Mouse (Mus musculus) large intestine, adult 2 months (tissue): Measurements from ENCODE around the gene Hist1h2bg. TPM values are rescaled to one million over a fixed set of nuclear protein-coding genes. Genes with fewer than 3 reads are reported as not detected.
A peak's percentile ranks its signal among the peaks of the same experiment; 100 is the strongest.

ENCODE experiments used
- DNase-seq: peaks from one replicate; pipeline ENCODE4 v3.0.0-alpha.2; 2012; ENCODE audit warnings: low read depth, low spot score
- WGBS: fragments of 180-500 bp; shearing (Covaris S2); methylation state at CpG from one replicate; pipeline ENCODE4 v1.1.7; 2018; 5-methylcytosine and 5-hydroxymethylcytosine counted together
- polyA plus RNA-seq: library from polyadenylated mRNA; depleted of rRNA; stranded (reverse); fragments of >200 nt; gene quantifications from 2 replicates; pipeline ENCODE4 v1.2.3, GENCODE M21; 2012; rRNA removed

The Hist1h2bg gene
- polyA plus RNA-seq, 1 experiment, result 29.0 TPM

DNA sequence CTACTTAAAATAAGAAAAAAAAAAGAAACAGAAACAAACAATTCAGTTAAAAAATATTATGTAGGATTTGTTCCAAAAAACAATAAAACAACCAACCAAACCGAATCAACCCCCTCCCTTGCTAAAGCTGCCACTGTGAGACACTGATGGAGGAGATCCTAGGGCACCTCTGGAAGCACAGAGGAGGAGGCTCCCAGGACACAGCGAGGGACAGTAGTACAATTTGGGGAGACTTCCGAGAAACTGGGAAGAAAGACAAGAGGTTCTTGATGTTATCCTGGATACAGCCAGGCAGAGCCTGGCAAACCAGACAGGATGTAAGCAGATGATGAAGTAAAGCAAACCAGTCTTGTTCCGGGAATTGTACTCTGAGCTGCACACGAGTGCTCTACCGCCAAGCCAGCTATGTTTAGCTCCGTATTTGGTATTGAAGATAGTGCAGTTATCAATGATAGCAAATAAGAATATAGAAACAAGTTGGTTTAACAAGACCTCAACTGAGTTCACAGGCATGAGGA lies 32.0 kb downstream of the Hist1h2bg start:
- 68% methylated on average over 7 of the region's 7 CpGs for WGBS
- no peak for DNase-seq

- 69% methylated on average over 3 of the region's 3 CpGs for WGBS
- no peak for DNase-seq
Observed at GRCm38 (mm10) chr13:23604452-23604851, 33.3 kb downstream of the Hist1h2bg start.

DNA sequence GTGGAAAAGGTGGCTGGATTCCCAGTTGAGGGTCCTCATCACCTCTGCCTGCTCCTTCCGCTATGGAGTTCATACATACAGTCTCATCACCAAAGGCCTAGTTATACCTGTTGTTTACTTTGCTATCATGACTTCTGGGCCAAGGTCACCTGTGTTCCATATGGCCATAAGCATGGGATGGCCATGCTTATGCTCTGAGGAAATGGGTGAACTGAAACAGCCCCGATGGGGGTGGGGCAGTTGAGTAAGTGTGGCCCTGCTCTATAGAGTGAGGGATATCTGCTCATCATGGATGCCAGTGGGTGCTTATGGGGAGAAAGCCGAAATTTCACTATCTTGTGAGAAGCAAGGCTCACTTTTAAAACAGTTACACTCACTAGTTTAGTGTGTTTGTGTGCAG lies 33.9 kb downstream of the Hist1h2bg start:
- DNase-seq, result no peak
- WGBS, result 93% methylated on average over 3 of the region's 3 CpGs

- 72% methylated on average over 4 of the region's 4 CpGs for WGBS
- no peak for DNase-seq
Observed at GRCm38 (mm10) chr13:23609209-23609608, 38.0 kb downstream of the Hist1h2bg start.

- no peak for DNase-seq
Observed at GRCm38 (mm10) chr13:23609844-23610243, 38.6 kb downstream of the Hist1h2bg start.

DNA sequence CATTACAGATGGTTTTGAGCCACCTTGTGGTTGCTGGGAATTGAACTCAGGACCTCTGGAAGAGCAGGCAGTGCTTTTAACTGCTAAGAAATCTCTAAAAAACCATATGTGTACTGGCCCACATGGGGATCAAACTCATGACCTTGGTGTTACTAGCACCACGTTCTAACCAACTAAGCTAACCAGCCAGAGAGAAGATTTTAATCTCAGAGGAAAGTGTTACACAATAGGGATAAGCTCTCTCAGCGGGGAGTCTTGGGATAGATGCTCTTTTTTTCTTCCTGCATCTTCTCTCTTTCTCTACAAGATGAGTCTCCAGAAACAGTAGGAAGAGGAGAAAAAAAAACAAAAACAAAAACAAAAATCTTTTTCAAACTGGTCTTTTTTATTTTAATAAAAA lies 39.2 kb downstream of the Hist1h2bg start:
- WGBS, result 85% methylated on average over 2 of the region's 2 CpGs
- no peak for DNase-seq

GRCm38 (mm10) chr13:23611638-23612037 lies 40.4 kb downstream of the Hist1h2bg start:
- no peak for DNase-seq
- WGBS, result 82% methylated on average over 3 of the region's 3 CpGs

DNA sequence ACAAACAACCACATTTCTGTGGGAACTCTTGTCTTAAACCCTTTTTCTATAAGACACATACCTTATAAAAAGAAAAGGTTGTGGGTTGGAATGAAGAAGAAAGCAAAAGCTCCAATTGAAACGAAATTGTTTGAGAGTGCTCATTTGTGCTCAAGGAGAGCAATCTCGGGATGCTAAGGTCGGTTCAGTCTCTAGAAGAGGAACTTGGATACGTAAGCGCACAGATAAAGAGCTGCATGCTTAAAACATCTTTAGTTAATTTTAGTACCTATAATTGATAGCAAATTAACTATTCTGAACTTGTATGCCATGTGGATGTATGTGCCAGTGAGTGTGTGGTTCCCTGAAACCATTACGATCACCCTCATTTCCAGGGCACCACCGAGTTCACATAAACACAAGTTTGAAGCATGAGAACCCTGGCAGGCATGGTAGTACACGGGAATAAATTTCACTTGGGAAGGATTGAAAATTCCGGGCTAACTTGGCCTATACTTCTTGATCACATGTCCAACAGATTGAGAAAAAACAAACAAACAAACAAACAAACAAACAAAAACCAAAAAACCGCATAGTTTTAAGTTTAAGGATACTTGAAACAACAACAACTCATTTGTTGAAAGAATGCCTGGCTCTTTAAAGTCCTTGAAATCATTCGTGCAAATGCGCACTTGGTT lies 49.0 kb downstream of the Hist1h2bg start:
- 28% methylated on average over 12 of the region's 12 CpGs for WGBS
- no peak for DNase-seq

DNA sequence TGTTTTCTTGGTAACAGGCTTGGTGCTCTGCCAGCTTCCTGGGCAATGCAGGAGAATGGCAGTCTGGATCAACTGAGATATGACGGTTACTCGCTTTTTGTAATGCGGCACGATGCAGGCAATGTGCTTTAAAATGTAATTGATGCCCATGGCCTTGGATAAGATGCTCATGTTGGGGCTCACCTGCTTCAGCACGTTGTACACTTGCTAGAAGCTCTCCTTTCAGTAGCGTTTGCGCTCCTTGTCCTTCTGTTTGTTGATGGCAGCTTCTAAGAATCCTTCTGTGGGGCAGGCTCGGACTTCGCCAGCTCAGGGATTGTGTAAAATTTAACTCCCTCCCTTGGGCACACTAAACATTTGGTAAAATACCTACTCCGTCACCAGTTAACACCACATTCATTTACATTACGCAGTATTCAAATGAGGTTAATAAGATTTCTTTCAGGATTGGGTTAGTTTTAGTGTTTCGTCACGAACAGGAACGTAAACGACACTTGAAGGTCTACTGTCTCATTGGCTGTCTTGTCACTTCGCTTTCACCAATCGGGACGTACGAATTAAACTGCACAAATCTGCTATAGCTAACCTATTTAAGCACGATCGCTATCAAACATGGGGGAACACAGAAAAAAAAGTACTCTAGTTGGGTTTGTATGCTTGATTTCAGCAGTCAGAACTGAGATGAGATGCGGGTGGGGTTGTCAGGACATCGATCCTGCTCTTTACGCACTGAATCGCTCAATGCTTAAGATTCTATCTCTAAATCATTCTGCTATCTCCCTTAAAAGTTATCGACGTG lies 49.7 kb downstream of the Hist1h2bg start, which contains the start of gene Hist1h2be:
Hist1h2be (minus strand) TSS at position 392 of the 799 bp plus-strand sequence.
- DNase-seq, result peak; percentile 88
- under 1% methylated on average over 27 of the region's 27 CpGs for WGBS

Other genes with a start within 250 kb of the Hist1h2bg start
- gene Zfp322a, start 202.2 kb upstream of the Hist1h2bg start, polyA plus RNA-seq, result 1.1 and 1.7 TPM in 2 replicates
- 2.9 and 3.1 TPM in 2 replicates for gene Abt1, start 147.5 kb upstream of the Hist1h2bg start, polyA plus RNA-seq
- 0.07 and 0.17 TPM in 2 replicates for gene Btn1a1, start 105.5 kb upstream of the Hist1h2bg start, polyA plus RNA-seq
- gene Btn2a2, start 82.5 kb upstream of the Hist1h2bg start, polyA plus RNA-seq, result 0.09 TPM in 1 of 2 replicates, not detected in the other
- gene Hist1h4h, start 40.3 kb upstream of the Hist1h2bg start, polyA plus RNA-seq, result 27.9 and 42.9 TPM in 2 replicates
- gene Hist1h2af, start 37.5 kb upstream of the Hist1h2bg start, polyA plus RNA-seq, result 64.4 and 250 TPM in 2 replicates
- gene Hist1h3g, start 36.0 kb upstream of the Hist1h2bg start, polyA plus RNA-seq, result 30.9 and 39.2 TPM in 2 replicates
- gene Hist1h2bh, start 28.0 kb upstream of the Hist1h2bg start, polyA plus RNA-seq, result 5.2 and 6.8 TPM in 2 replicates
- gene Hist1h3f, start 27.3 kb upstream of the Hist1h2bg start, polyA plus RNA-seq, result 5.9 and 7.1 TPM in 2 replicates
- gene Hist1h4f, start 19.7 kb upstream of the Hist1h2bg start, polyA plus RNA-seq, result 27.0 and 31.0 TPM in 2 replicates
- 0.40 and 0.43 TPM in 2 replicates for gene Hist1h1d, start 18.1 kb upstream of the Hist1h2bg start, polyA plus RNA-seq
- gene Hist1h3e, start 9.0 kb upstream of the Hist1h2bg start, polyA plus RNA-seq, result 29.4 and 30.0 TPM in 2 replicates
- 8.9 and 10.5 TPM in 2 replicates for gene Hist1h2ae, start 176 bp upstream of the Hist1h2bg start, polyA plus RNA-seq
- gene Hist1h2bf, start 2.8 kb downstream of the Hist1h2bg start, polyA plus RNA-seq, result 9.1 and 18.1 TPM in 2 replicates
- gene Hist1h2ad, start 3.0 kb downstream of the Hist1h2bg start, polyA plus RNA-seq, result 3.6 and 7.5 TPM in 2 replicates
- gene Hist1h3d, start 4.4 kb downstream of the Hist1h2bg start, polyA plus RNA-seq, result 9.5 and 13.9 TPM in 2 replicates
- gene Hist1h4d, start 10.2 kb downstream of the Hist1h2bg start, polyA plus RNA-seq, result 13.6 and 13.7 TPM in 2 replicates
- gene Hist1h2be, start 49.7 kb downstream of the Hist1h2bg start, polyA plus RNA-seq, result 1.9 and 2.5 TPM in 2 replicates
- 2.7 and 3.1 TPM in 2 replicates for gene Hist1h1e, start 51.2 kb downstream of the Hist1h2bg start, polyA plus RNA-seq
- gene Hist1h2ac, start 112.6 kb downstream of the Hist1h2bg start, polyA plus RNA-seq, result 1.2 TPM in 2 replicates
- gene Hist1h2bc, start 112.8 kb downstream of the Hist1h2bg start, polyA plus RNA-seq, result 279 and 296 TPM in 2 replicates
- not detected in 2 replicates for gene Hist1h1t, start 124.4 kb downstream of the Hist1h2bg start, polyA plus RNA-seq
- 16.9 and 21.6 TPM in 2 replicates for gene Hist1h4c, start 127.1 kb downstream of the Hist1h2bg start, polyA plus RNA-seq
- 6.3 and 7.7 TPM in 2 replicates for gene Hfe, start 139.5 kb downstream of the Hist1h2bg start, polyA plus RNA-seq
- gene Hist1h1c, start 167.4 kb downstream of the Hist1h2bg start, polyA plus RNA-seq, result 50.3 and 59.2 TPM in 2 replicates
- gene Hist1h3c, start 174.2 kb downstream of the Hist1h2bg start, polyA plus RNA-seq, result 19.7 and 24.7 TPM in 2 replicates
- 13.5 and 18.0 TPM in 2 replicates for gene Hist1h2bb, start 175.3 kb downstream of the Hist1h2bg start, polyA plus RNA-seq
- 17.4 and 19.2 TPM in 2 replicates for gene Hist1h2ab, start 179.7 kb downstream of the Hist1h2bg start, polyA plus RNA-seq
- gene Hist1h3b, start 180.9 kb downstream of the Hist1h2bg start, polyA plus RNA-seq, result 22.1 and 33.6 TPM in 2 replicates
- gene Hist1h4b, start 185.6 kb downstream of the Hist1h2bg start, polyA plus RNA-seq, result 18.1 and 21.3 TPM in 2 replicates
- gene Hist1h4a, start 189.8 kb downstream of the Hist1h2bg start, polyA plus RNA-seq, result 13.1 and 21.1 TPM in 2 replicates
- 16.1 and 17.5 TPM in 2 replicates for gene Hist1h3a, start 191.0 kb downstream of the Hist1h2bg start, polyA plus RNA-seq
- 1.3 and 1.4 TPM in 2 replicates for gene Hist1h1a, start 192.3 kb downstream of the Hist1h2bg start, polyA plus RNA-seq
- 0.71 and 4.1 TPM in 2 replicates for gene Trim38, start 198.5 kb downstream of the Hist1h2bg start, polyA plus RNA-seq
- 0.07 TPM in 1 of 2 replicates, not detected in the other for gene Slc17a2, start 235.6 kb downstream of the Hist1h2bg start, polyA plus RNA-seq